Mouse (Mus musculus) gastrocnemius, postnatal 10 days (tissue): ENCODE data around the gene Olfr294. TPM values are rescaled to one million over a fixed set of nuclear protein-coding genes. Genes with fewer than 3 reads are reported as not detected.

Experiments
- DNase-seq: peaks from one replicate; pipeline ENCODE4 v3.0.0; 2021; ENCODE audit warnings: mixed read lengths
- long read RNA-seq, 2 experiments: library from polyadenylated mRNA; stranded (forward); transcript quantifications; one replicate each; pipeline ENCODE4 v2.0.0; 2021
- total RNA-seq, 2 experiments: library from RNA; stranded (reverse); gene quantifications; 2 replicates each; pipeline ENCODE4 v1.2.3; 2021

Olfr294 gene
- total RNA-seq = not detected
- long read RNA-seq, experiment 1 = 0 reads
- long read RNA-seq, experiment 2 = 0 reads

- DNase-seq = no peak
Measured at GRCm38 (mm10) chr7:86616543-86616942, at the start of gene Olfr294. Olfr294 (minus strand) TSS chr7:86616643.

GRCm38 (mm10) chr7:86648761-86649160 is 32.3 kb upstream of the Olfr294 start, which contains the start of gene Olfr293:
Olfr293 (plus strand) TSS chr7:86649061.
- DNase-seq = no peak

- no peak for DNase-seq
Measured at GRCm38 (mm10) chr7:86583562-86583961, 32.9 kb downstream of the Olfr294 start, which contains the start of gene Olfr295. Olfr295 (plus strand) TSS chr7:86583862.

Other genes starting within 250 kb of the Olfr294 start
- not detected for gene Olfr305, start 249.7 kb downstream of the Olfr294 start, total RNA-seq
- not detected for gene Olfr304, start 230.0 kb downstream of the Olfr294 start, total RNA-seq
- not detected for gene Olfr303, start 218.9 kb downstream of the Olfr294 start, total RNA-seq
- not detected for gene Olfr301, start 212.8 kb downstream of the Olfr294 start, total RNA-seq
- gene Olfr299, start 156.7 kb downstream of the Olfr294 start, total RNA-seq = not detected
- not detected for gene Olfr298, start 124.2 kb downstream of the Olfr294 start, total RNA-seq
- gene Olfr297, start 96.7 kb downstream of the Olfr294 start, total RNA-seq = not detected
- gene Olfr295, start 32.8 kb downstream of the Olfr294 start, total RNA-seq = not detected
- not detected for gene Olfr293, start 32.4 kb upstream of the Olfr294 start, total RNA-seq
- gene Olfr292, start 71.7 kb upstream of the Olfr294 start, total RNA-seq = not detected
- under 1 TPM in 1 of 2 experiments, not detected in 1; 0.20 TPM for gene Folh1, start 159.3 kb upstream of the Olfr294 start, total RNA-seq
- not detected for gene Vmn2r77, start 178.4 kb upstream of the Olfr294 start, total RNA-seq